In genomic region chr11:105150691-105151090, GRCm38 (mm10) we compare ENCODE assay signal across 1 mouse cellular context.
TF ChIP-seq lines count a peak whose summit lies in the region.

No protein-coding gene starts in this region.

TF ChIP-seq in CH12.LX, 34 proteins besides CTCF, POLR2A, EP300 and RAD21:
- TF ChIP-seq USF2 (conservative IDR thresholded peaks at IDR 0.05; ENCODE audit: low read depth, low read length) (0 out of 2 replicates have a peak, but pooled peaks have one; percentile 12), JUN (IDR thresholded peaks at IDR 0.05; ENCODE audit: insufficient read depth, low read depth, low read length) (no peak), MAX (IDR thresholded peaks at IDR 0.05; ENCODE audit: low read length) (no peak), USF1 (IDR thresholded peaks at IDR 0.05; ENCODE audit: low read depth, low read length) (peak; percentile 27; the same call in 1 of the 2 replicates), SMC3 (IDR thresholded peaks at IDR 0.05; ENCODE audit: low read depth, low read length) (no peak), TBP (conservative IDR thresholded peaks at IDR 0.05; ENCODE audit: low read depth, low read length) (no peak), ELF1 (IDR thresholded peaks at IDR 0.05; ENCODE audit: low read depth, low read length) (no peak), CHD2 (IDR thresholded peaks at IDR 0.05; ENCODE audit: low read length) (no peak)
